Mouse (Mus musculus) granulocyte monocyte progenitor cell, adult 5-6 weeks (primary cell): ENCODE results near the gene B430306N03Rik. TPM values are rescaled to one million over a fixed set of nuclear protein-coding genes. Genes with fewer than 3 reads are reported as not detected.
A peak's percentile ranks its signal among the peaks of the same experiment; 100 is the strongest.
"Not testable (repeated sequence)": the region's sequence is repeated elsewhere in the genome, so short reads cannot be mapped to it uniquely, and the experiment has no call there.

Experiments
- ATAC-seq: replicated peaks from 2 replicates; pipeline ENCODE4 v1.8.0; 2016; ENCODE audit warnings: mild to moderate bottlenecking, moderate TSS enrichment, inconsistent platforms; ENCODE audit not compliant: poor library complexity, severe bottlenecking
- total RNA-seq, 2 experiments: library from RNA; stranded (forward) in 1 of 2; stranded (reverse) in 1 of 2; fragments of 200-712, 200-1000 nt in 1 of 2; fragments of >200 nt in 1 of 2; fragmentation: Nextera tagmentation in 1 of 2; gene quantifications; 2 replicates each; pipeline ENCODE4 v1.2.3; 2014 to 2017

Gene B430306N03Rik
- total RNA-seq, 2 experiments from 2014 or later = 3.0 to 8.2 TPM

DNA sequence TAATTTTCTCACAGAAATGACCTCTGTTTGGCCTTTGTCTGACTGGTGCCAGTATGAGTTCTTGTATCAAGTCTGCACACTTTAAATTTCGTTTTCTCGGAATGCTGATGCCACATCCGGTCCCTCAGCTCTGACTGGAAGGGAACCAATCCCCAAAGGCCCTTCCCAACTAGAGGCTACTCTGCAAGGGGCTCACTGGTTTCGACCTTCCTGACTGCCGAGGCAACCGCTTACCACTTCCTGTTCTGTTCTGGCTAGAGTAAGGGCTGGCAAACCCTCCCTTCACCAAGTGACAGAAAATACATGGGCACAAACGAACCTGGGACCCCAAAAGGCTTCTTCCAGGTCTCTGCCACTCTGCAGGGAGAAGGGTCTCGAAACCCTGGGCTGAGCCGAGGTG lies 15.1 kb upstream of the B430306N03Rik start:
- ATAC-seq = peak; percentile 80

DNA sequence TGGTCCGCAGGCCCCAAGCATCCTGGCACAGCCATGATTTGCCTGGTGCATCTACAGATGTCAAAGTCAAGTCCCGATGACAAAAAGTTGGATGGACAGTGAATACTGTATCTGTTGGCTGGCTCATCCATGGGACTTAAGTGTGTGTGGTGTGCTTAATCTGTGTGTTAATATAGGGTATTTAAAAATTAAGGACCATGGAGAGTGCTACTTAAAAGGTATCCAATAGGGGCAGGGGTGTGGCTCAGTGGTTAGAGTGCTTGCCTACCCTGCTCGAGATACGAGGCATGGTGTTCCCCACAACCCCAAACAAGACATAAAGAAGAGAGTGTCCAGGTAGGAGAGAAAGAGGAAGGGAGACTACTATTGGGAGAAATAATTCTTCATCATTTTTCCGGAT lies 14.1 kb upstream of the B430306N03Rik start:
- ATAC-seq = no peak

DNA sequence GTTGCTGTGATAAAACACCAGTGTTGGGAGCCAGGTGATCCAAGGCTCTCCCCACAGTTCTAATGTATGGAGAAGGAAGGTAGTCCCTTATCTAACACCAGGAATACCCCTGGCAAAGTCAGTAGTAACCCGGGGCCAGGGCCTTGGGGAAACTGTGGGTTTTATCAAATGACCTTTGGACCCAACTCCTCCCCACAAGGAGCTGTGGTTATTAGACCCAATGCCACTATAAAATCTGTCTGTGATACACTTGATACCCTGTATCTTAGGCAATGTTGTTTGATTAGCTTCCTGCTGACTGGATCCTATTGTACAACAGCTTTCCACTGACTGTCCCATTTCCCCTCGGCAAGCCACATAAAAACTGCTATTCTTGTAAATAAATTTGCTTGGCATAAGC lies 3.8 kb upstream of the B430306N03Rik start:
- no peak for ATAC-seq

DNA sequence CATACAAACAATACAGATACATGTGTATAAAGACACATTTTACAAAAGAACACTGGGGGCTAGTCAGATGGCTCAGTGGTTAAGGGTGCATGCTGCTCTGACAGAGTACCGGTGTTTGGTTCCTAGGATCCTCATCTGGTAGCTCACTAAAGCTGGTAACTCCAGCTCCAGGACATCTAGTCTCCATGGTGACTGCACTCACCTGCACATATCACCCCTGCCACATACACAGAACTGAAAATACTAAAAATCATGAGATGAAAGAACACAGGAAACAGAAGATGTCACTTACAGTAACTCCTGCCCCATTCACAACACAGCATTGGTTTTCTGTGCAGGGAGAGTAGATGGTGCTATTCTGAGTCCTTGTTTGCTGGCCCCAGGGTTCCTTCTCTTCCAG lies 2.7 kb downstream of the B430306N03Rik start:
- ATAC-seq = no peak

DNA sequence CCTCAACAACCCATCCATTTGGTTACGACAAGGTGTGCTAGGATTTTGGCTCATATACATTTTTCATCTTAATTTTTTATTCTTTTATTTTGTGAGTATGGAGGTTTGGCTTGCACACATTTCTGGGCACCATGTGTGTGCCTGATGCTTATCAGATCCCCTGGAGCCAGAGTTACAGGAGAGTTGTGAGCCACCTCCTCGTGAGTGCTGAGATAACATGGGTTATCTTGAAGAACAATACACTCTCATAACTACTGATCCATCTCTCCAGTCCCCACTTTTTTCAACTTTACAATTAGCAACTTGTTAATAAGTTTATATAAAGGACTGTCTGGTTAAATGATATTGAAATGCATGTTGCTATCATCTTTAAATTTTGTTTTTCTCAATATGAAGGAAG lies 5.3 kb downstream of the B430306N03Rik start:
- ATAC-seq = no peak

DNA sequence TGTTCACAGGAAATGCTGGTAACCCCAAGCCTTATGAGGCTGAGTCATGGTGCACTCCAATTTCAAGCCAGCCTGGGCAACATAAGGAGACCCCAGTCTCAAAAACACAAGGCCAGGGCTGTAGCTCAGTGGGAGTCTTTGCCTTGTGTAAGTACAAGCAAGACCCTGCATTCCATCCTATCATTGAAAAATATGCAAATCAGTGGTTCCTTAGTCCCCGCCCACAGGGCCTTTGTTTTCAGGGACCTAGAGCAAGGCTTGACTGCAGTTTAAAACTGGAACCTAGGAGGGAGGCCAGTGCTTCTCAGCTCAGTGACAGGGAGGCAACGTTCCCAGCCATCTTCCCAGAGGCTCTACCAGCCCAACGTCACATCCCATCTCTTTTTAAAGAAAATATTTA lies 7.3 kb downstream of the B430306N03Rik start:
- 0 out of 2 replicates have a peak, but pooled peaks have one; percentile 4 for ATAC-seq

DNA sequence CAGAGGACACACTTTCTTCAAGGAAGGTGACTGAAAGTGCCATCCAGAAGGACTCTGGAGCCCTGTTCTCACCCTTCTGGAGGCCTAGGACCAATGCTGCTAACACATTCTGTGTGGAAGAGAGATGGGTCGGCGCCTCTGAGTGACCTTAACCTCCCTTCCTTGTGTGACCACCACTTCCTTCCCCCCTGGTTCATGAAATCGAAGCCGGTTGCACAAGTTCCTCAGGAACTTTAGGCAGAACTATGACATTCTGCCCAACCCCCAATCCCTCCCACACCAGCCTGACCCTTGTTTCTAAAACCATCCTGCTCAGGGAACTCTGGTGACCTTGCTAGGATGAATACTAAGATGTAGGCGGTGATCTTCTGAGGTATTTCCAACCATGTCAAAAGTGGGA lies 8.3 kb downstream of the B430306N03Rik start:
- peak; percentile 92 for ATAC-seq

DNA sequence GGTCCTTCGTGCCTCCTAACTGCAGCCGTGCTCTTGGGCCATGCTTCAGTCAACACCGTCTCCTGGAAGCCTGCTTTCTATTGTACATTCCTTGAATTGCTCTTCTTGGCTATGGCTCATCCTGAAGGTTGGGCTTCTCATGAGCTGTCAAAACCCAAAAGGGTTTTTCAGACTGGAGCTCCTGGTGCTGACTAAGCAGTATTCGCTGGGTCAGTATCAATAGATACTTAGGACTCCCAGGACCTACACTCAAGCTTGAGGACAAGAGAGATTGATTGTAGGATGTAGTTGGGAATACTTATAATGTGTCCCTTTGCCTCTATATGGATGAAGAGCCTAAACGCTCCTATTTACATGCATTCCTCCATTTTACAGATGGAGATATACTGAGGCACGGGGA lies 9.2 kb downstream of the B430306N03Rik start:
- no peak for ATAC-seq

DNA sequence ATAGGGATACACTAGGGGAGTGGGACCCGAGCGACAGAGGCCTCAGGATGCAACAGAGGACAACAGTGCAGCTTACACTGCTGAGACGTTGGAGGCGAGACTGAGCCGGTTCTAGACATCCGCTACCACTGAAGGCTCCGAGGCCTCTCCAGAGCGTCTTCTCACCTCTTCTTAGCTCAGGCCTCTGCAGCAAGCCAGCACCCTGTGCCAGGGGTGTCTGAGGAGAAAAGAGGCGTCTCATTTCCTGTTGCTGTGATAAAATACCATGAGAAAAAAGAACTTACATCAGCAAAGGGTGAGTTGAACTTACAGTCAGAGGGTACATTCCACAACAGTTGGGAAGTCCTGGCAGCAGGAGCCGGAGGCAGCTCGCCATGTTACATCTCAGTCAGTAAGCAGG lies 9.7 kb downstream of the B430306N03Rik start:
- no peak; the same call in 1 of the 2 replicates for ATAC-seq

DNA sequence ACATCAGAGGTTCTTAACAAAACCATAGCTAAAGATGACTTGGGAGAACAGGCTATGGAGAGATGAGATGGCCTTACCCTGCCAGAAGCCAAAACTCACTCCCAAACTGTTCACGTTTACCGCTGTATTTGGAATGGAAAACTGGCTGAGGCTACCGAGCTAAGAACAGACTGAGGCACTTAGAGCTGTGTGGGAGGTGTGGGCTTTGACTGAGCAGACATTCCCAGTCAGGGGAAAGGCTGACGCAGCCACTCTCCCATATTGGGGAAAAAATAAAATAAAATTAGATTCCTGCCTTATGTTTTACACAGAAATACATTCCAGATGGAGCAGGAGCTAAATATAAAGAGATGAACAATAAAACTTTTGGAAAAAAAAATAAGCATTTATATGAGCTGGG lies 10.7 kb downstream of the B430306N03Rik start:
- ATAC-seq = no peak

DNA sequence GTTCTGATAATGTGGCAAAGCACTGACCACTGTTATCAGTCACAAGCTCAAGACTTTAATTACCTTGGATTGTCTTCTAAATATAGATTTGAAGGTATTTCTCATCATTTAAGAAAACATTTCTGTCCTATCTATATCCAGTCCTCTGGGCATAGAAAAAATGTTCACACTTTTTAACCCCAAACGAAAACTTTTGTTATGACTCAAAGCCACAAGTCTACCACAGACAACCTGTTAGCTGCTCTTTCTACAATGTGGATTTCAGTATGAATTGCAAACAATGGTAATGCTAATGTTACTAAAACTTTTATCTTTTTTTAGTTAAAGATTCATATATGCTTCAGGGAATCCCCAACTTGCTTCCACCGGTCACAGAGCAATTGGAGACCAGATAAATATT lies 16.6 kb downstream of the B430306N03Rik start:
- ATAC-seq = no peak

DNA sequence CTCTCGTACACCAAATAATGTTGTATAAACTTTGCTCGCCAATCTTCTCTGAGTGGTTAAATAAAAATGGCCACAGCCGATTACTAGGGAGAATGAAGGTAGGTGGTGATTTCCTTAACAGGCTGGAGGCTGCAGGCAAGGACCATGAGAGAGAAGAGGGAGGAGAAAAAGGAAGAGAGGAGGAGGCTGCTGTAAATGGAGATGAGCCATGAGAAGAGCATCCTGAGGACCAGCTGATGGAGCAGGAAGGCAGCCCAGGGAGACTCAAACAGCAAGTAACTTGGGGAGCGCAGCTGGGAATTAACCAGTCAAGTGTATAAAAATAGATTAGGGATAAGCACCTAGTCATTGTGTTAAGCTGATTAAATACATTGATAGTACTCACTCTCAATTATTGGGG lies 18.2 kb downstream of the B430306N03Rik start:
- no peak for ATAC-seq

DNA sequence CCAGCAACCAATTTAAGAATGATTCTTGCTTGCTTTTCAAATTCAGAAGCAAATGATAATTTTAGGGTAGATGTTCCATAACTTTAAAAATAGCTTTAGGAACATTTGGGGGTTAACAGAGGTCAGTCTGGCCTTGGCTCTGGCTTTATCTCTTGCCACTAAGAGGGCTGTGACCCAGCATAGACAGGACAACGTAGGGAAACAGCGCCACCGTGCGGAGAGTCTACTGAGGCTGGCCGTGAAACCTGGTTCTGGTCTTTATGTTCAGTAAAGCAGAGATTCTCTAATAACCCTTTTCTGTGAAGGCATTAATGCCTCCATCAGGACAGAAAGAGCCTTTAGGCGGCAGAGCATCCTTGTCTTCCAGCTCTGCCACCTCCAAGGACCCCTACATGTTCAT lies 20.9 kb downstream of the B430306N03Rik start:
- ATAC-seq = peak; percentile 96

DNA sequence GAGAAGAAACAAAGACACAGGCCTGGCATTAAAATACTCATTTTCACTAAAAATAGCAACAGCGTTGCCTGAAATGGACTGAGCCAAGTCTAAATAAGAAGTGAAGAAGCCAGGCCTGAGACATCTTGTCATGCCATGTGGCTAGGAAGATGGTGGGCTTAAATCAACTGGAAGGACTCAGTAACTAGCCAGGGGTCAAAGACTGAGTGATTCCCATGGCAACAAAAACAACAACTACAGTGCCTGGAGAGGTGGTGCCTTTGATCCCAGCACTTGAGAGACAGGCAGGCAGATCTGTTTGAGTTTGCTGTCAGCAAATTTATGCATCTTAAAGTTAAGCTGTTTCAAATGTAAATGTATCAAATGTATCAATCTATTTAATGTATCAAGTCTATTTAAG lies 24.3 kb downstream of the B430306N03Rik start:
- no peak for ATAC-seq

DNA sequence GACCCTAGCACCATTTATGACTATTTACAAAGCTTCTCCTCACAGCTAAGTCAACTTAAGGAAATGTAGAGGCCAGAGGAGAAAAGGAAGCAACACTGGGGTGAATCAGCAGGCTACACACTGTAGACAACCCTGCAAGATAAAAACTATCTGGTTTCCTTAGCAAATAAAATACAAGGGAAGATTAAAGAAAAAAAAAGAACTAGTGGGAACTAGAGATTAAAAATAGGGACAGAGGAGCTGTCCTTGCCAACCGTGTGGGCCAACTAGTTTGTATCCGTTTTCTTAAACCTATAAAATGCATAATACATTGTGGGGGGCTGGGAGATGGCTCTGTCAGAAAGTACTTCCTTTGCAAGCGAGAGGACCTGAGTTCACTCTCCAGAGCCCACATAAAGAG lies 26.0 kb downstream of the B430306N03Rik start:
- ATAC-seq = no peak

DNA sequence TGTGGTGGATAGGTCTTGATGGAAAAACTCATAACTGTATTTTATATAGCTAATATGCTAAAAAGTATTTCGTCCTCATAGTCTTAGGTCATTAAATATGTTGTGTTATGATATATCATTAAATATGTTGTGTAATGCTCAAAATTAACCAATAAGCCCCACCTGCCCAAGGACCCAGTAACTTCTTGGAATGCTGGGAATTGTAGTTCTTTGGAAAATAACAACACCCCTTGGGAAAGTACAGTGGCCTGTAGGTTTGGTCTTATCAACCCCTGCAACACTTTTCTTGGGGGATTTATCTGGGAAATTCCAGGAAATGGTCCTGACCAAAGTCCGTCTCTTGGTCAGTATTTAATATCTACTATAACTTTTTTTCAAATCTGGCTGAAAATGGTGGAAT lies 27.1 kb downstream of the B430306N03Rik start:
- no peak for ATAC-seq

DNA sequence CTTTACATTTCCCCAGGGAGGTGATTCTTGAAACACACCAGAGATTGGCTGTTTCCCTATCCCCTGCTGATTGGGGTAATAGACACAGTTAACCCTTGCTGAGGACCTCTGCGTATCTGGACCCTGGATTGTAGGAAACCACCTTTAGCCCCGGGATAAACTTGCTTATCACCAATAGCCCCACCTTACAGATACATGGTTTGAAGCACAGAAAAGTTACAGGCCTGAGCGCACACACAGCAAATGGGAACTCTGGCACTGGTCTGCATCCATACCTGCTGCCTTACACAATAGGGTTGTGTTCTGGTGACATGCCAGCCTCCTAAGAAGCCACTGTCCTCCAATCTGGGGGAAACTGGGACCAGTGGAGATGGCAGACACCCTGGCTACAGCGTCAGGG lies 29.9 kb downstream of the B430306N03Rik start:
- no peak; the same call in 1 of the 2 replicates for ATAC-seq

DNA sequence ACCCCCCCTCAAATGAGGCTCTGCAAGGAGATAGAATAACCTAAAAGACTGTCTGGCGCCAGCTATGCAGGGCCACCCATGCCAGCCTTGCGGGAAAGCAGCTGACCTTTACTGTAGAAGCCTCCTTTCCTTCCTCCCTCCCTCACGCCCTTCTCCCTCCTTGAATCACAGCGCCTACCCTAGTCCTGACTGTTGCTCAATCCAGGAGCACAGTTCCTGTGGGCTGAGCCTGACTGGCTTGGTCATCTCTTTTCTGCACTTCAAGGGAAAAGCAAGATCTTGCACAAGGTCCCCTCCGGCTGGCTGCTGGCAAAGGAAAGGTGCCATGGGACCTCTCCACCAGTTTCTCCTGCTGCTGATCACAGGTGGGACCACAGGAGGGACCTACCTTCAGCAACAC lies 30.3 kb downstream of the B430306N03Rik start, which contains the start of gene Trem2:
TSS of gene Trem2 (plus strand) at position 171 of the 400 bp plus-strand sequence.
- ATAC-seq = peak; percentile 89

DNA sequence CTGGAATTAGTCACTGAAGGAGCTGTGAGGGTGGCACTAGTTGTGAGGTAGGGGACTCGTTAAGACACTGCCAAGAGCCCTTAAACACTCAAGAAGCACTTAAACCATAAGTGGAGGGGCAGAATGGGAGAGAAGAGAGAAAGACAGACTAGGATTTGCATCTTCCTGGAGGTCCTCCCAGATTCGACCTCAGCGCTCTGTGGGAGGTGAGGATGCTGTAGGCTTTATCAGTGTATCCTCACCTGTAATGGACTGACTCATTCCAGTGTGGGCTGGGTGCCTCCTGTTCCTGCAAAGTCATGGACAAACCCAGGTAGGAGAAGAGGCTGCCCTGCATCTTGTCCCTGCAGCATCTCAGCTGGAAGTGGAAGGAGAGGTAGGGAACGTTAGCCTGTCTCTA lies 30.9 kb downstream of the B430306N03Rik start:
- no peak for ATAC-seq

DNA sequence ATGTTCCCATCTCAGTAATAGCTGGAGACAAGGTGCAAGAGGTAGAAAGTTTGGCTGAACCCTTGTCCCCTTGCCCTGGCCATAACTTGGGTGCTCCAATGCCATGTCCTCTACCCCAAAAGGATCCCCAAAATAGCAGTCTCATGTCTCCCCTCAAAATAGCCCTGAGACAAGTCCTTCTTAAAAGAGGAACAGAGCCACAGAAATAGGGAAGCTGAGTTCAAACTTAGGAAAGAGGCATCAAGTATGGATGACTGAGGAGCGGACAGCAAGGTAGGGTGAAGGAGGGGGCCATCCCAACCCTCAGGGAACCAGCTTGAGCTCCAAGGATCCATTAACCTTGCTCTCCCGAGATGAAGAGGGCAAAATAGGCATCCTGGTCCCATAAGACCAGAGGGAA lies 31.3 kb downstream of the B430306N03Rik start:
- ATAC-seq = peak; percentile 85

DNA sequence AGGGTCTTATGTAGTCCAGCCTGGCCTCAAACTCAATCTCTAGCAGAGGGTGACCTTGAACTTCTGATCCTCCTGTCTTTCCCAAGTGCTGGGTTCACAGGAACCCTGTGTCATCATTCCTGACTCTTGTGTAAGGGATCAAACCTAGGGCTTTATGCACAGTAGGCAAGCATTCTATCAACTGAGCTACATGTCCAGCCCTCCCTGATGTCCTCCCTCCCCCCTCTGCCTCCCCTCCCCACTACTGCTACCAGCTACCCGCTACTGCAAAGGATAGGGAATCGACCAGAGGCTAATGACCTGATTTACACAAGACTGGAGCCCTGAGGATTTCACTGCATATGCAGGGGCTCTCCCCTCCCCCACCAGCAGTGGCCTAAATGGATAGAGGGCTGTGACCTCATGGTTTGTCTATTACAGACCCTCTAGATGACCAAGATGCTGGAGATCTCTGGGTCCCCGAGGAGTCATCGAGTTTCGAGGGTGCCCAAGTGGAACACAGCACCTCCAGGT lies 34.8 kb downstream of the B430306N03Rik start:
- ATAC-seq = no peak

DNA sequence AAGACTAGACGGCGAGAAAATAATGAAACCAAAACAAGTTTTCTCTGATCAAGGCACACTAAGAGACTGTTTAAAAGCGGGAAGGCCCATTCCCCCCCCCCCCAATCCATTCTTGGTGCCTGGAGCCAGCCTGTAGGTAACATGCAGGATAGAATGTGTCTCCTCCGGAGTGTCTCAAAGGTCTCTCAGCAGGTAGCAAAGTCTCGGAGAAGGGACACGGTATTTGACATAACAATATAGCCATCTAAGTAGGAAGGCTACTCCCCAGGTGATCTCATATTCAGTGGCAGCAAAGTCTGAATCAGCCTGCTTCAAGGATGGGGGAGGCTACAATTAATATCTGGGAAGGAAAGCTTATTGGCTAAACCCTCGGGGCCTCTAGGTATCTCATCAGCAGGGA lies 37.0 kb downstream of the B430306N03Rik start:
- ATAC-seq = not testable (repeated sequence)

DNA sequence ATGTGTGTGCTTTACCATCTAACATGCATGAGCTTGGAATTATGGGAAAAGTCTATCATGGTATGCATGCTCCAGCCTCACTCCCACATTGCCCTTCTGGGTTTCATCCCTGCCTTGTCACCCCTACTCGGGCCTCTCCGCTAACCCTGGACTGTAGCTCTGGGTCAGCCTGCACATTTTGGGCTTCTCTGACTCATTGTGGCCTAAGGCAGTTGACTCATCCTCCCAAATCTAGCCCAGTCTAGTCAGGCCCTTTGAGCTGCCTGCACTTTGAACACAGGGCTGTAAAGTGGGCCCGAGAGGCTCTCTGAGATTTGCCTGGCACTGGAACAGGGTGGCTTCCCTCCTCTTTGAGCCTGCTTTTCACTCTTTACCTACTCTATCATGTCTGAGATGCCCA lies 39.9 kb downstream of the B430306N03Rik start:
- no peak for ATAC-seq
